Mouse (Mus musculus) embryonic stem cell, embryonic (primary cell): ENCODE data around the gene Ehd2.

ENCODE experiments used
- CTCF ChIA-PET, 4 experiments: fragments of 300-600 bp in 2 of 4; fragments of 350-600 bp in 2 of 4; sonication (Branson Sonifier 250); formaldehyde crosslinking; loops; one replicate each; lab custom pipeline; 2022; ENCODE audit warnings: inconsistent platforms in 2 of 4; lab: Charles Lee
- POLR2A ChIA-PET, 4 experiments: fragments of 300-600 bp in 2 of 4; fragments of 350-600 bp in 2 of 4; sonication (Branson Sonifier 250); formaldehyde crosslinking; loops; one replicate each; lab custom pipeline; 2022; ENCODE audit warnings: antibody characterized with exemption in 4 of 4, inconsistent platforms in 1 of 4; lab: Charles Lee

The Ehd2 gene

GRCm38 (mm10) chr7:15945211-15945610 lies 22.2 kb downstream of the Ehd2 start:
- ChIA-PET CTCF (interaction anchor here in 1 of 4 experiments (0.6 kb wide), 1 partner anchor 15 kb away, joined by 3 read pairs; no protein-coding TSS in a partner anchor), POLR2A (interaction anchor here (0.6 to 3.3 kb wide), 17 partner anchors 7 to 670 kb away, joined by 3 to 32 read pairs (median 4); partner anchors contain the start of genes Napa (in 2 of the 4), Selenow (in 2 of the 4), Arhgap35 (in 1 of the 4) and Ccdc9 (in 1 of the 4))

- POLR2A ChIA-PET: interaction anchor here in 3 of 4 experiments (0.8 to 3.3 kb wide), 15 partner anchors 8 to 212 kb away, joined by 3 to 32 read pairs (median 4); partner anchors contain the start of genes Ehd2 (in 2 of the 3), Napa (in 1 of the 3), Selenow (in 1 of the 3) and Slc8a2 (in 1 of the 3)
- CTCF ChIA-PET: interaction anchor here in 1 of 4 experiments (1.3 kb wide), 1 partner anchor 14 kb away, joined by 6 read pairs; no protein-coding TSS in a partner anchor
These were observed 23.1 kb downstream of the Ehd2 start for GRCm38 (mm10) chr7:15944311-15944710.

DNA sequence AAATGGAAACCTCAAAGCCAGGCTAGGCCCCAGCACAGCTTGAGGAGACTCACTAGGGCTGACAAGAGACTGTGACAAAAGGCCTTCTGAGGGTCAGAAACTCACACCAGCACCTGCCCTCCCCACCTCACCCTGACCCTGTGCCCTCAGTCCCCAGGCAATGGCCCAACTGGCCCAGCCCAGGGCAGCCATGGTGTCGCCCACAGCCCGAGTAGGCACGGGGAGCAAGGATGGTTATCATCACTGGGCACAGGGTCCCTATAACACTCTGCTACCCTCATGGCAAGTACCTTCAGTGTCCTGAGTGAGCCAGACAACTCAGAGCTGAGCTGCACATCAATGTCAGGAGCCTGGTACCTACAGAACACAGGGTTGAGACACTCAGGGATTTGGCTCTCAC lies 28.7 kb downstream of the Ehd2 start:
- POLR2A ChIA-PET: interaction anchor here (0.6 to 4.4 kb wide), 15 partner anchors 9 to 161 kb away, joined by 3 to 20 read pairs (median 4); partner anchors contain the start of genes Napa (in 1 of the 4) and Selenow (in 1 of the 4)
- CTCF ChIA-PET: interaction anchor here in 3 of 4 experiments (0.9 to 1.5 kb wide), 5 partner anchors 9 to 34 kb away, joined by 3 to 6 read pairs (median 4); partner anchors contain the start of gene Ehd2 (in 1 of the 3)

GRCm38 (mm10) chr7:15937491-15937890 lies 29.9 kb downstream of the Ehd2 start:
- POLR2A ChIA-PET: interaction anchor here in 3 of 4 experiments (0.7 to 4.4 kb wide), 18 partner anchors 8 to 192 kb away, joined by 3 to 20 read pairs (median 4); partner anchors contain the start of genes Ehd2 (in 1 of the 3), Nop53 (in 1 of the 3), Selenow (in 1 of the 3) and Slc8a2 (in 1 of the 3)

DNA sequence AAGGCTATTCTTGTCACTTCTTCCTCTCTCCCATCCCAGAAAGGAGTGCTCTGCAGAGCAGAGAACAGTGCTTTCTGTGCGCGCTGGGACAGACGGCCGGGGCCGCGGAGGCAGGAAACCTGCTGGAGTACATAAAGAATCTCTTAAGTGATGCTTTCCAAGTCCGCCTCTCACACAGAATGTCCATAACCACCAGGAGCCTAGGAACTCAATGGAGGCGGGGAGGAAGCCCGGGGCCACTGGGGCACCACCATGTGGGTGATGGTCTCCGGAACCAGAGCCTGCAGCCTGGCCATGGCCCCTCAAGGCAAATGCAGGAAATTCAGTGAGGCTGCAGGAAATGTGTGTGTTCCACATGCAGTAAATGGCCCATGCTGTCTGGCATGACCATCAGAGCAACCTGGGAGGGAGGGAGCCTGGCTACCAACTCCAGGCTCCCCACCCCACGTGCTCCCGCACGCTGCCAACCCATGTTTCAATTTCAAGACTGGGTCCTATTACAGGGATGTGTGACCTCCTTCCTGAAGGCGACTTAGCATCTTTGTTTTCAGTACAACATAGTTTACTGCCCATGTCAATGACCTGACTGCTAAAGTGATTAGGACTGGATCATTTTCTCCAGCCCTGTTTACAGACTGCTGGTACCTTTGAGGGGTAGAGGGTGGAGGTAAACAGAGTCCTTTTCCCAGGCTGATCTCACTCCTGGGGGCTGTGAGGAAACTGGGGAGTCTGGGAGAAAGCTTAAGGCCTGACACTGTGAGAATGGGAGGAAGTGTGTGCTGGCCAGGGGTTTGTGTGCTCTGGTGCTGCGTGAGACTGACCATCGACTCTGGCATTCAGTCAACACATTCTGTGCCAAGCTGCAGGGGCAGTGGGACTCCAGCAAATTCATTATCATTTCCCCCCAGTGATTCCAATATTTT lies 33.7 kb downstream of the Ehd2 start:
- ChIA-PET POLR2A (interaction anchor here (0.5 to 3.0 kb wide), 11 partner anchors 8 to 196 kb away, joined by 3 to 32 read pairs (median 3); partner anchors contain the start of genes Nop53 (in 1 of the 4), Selenow (in 1 of the 4) and Slc8a2 (in 1 of the 4)), CTCF (interaction anchor here in 2 of 4 experiments (0.7 to 0.8 kb wide), 2 partner anchors 22 kb away, joined by 3 to 4 read pairs; no protein-coding TSS in a partner anchor)

More at GRCm38 (mm10) chr7:15937491-15937890, 29.9 kb downstream of the Ehd2 start:
- CTCF ChIA-PET: interaction anchor here (0.6 to 1.5 kb wide), 7 partner anchors 11 to 295 kb away, joined by 3 to 6 read pairs (median 3); partner anchors contain the start of gene Ehd2 (in 1 of the 4)

DNA sequence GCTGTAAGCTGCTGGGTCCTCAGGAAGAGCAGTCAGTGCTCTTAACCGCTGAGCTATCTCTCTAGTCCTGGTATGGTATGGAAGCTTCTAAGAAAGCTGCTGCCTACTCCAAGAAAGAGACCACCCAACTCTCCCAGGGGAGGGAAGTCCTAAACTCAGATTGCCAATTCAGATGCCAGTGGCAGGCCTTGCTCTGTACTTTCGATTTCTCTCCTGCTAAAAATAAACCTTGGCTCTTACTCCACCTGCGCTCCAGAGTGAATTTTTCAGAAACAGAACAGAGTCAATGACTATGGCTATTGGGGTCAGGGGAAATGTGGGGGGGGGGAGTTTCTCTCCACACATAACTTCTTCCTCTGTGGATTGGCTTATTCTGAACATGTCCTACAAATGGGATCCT lies 35.7 kb downstream of the Ehd2 start:
- ChIA-PET POLR2A (interaction anchor here in 2 of 4 experiments (1.0 to 2.0 kb wide), 4 partner anchors 8 to 14 kb away, joined by 3 to 6 read pairs (median 4); partner anchors contain the start of gene Nop53 (in 2 of the 2)), CTCF (interaction anchor here (0.6 to 2.6 kb wide), 7 partner anchors 12 to 342 kb away, joined by 3 to 13 read pairs (median 4); partner anchors contain the start of genes Ehd2 (in 2 of the 4), Dhx34 (in 1 of the 4) and Inafm1 (in 1 of the 4))

- POLR2A ChIA-PET: interaction anchor here in 3 of 4 experiments (0.6 to 1.7 kb wide), 11 partner anchors 9 to 433 kb away, joined by 3 to 6 read pairs (median 3); partner anchors contain the start of gene Dhx34 (in 1 of the 3)
- CTCF ChIA-PET: interaction anchor here (0.6 to 2.6 kb wide), 30 partner anchors 8 to 1235 kb away, joined by 3 to 16 read pairs (median 4); partner anchors contain the start of genes Ehd2 (in 3 of the 4), Meis3 (in 1 of the 4), Napa (in 1 of the 4) and Slc8a2 (in 1 of the 4)
These were observed 36.8 kb downstream of the Ehd2 start for GRCm38 (mm10) chr7:15930543-15930942.

- ChIA-PET POLR2A (interaction anchor here in 3 of 4 experiments (0.9 to 1.7 kb wide), 9 partner anchors 9 to 292 kb away, joined by 3 to 6 read pairs (median 4); partner anchors contain the start of genes Dhx34 (in 1 of the 3) and Napa (in 1 of the 3)), CTCF (interaction anchor here (0.5 to 2.6 kb wide), 30 partner anchors 8 to 333 kb away, joined by 3 to 19 read pairs (median 4); partner anchors contain the start of genes Ehd2 (in 2 of the 4), Meis3 (in 1 of the 4), Napa (in 1 of the 4) and Slc8a2 (in 1 of the 4))
These were observed 37.5 kb downstream of the Ehd2 start for GRCm38 (mm10) chr7:15929910-15930309.

DNA sequence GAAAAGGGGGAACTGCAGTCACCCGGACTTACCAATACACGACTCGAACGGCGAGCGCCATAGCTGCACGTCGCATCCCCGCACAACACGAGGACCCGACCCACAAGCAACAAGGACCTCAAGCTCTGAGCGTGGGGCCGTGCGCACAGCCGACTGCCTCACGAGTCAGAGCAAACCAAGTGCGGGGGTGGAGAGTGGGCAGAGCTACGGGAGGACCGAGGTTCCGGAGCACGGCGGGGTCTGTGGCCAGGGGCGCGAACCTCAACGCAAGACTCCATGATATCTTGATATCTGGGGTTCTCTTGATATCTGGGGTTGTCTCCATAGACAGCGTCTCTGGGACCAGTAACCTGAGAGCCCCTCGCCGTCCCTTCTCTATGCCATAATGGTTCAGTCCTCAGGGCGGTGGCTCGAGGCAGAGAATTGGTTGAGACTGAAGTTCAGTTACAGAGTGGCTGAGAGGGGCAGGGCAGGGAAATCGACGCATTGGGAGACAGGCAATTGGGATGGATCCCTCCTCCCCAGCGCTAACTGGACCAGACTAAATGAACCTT lies 45.1 kb downstream of the Ehd2 start, which contains the start of gene Selenow:
Gene Selenow, minus strand, starts transcription at position 183 of the 554 bp plus-strand sequence.
- CTCF ChIA-PET: interaction anchor here in 3 of 4 experiments (0.5 to 1.8 kb wide), 6 partner anchors 9 to 207 kb away, joined by 3 to 10 read pairs (median 3); partner anchors contain the start of gene Slc8a2 (in 1 of the 3)

GRCm38 (mm10) chr7:15921796-15922195 lies 45.6 kb downstream of the Ehd2 start:
- POLR2A ChIA-PET: interaction anchor here (0.5 to 2.5 kb wide), 27 partner anchors 8 to 364 kb away, joined by 3 to 13 read pairs (median 4); partner anchors contain the start of genes Nop53 (in 2 of the 4), Ccdc9 (in 1 of the 4) and Napa (in 1 of the 4)

More for the DNA sequence above, 45.1 kb downstream of the Ehd2 start, which contains the start of gene Selenow:
- POLR2A ChIA-PET: interaction anchor here (0.7 to 2.5 kb wide), 27 partner anchors 9 to 364 kb away, joined by 3 to 13 read pairs (median 4); partner anchors contain the start of genes Nop53 (in 2 of the 4), Ccdc9 (in 1 of the 4), Inafm1 (in 1 of the 4) and Napa (in 1 of the 4)

GRCm38 (mm10) chr7:15920645-15921190 lies 46.6 kb downstream of the Ehd2 start:
- POLR2A ChIA-PET: interaction anchor here in 2 of 4 experiments (1.0 to 2.5 kb wide), 11 partner anchors 9 to 365 kb away, joined by 3 to 13 read pairs (median 4); partner anchors contain the start of genes Ccdc9 (in 1 of the 2) and Nop53 (in 1 of the 2)

More at GRCm38 (mm10) chr7:15921796-15922195, 45.6 kb downstream of the Ehd2 start:
- CTCF ChIA-PET: interaction anchor here in 3 of 4 experiments (0.5 to 1.8 kb wide), 6 partner anchors 8 to 208 kb away, joined by 3 to 10 read pairs (median 3); partner anchors contain the start of gene Slc8a2 (in 1 of the 3)

DNA sequence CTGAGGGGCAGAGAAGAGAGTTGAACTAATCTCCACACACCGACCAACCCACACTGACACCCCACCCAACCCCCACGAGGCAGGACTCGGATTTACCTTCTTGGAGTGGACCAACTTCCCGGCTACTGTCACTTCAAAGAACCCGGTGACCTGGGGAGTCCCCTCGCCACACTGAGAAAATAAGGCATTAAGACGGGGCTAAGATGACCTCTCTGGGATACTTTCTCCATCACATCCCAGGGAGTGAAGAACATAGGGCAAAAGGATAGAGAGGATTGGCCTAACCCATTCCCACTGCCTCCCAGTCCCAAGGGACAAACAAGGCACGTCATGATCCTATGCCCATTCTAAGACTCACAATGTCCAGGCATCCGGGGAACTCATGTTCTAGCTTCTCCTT lies 47.4 kb downstream of the Ehd2 start:
- POLR2A ChIA-PET: interaction anchor here in 2 of 4 experiments (0.5 to 2.2 kb wide), 5 partner anchors 8 to 55 kb away, joined by 3 to 6 read pairs (median 4); no protein-coding TSS in a partner anchor

More at GRCm38 (mm10) chr7:15920645-15921190, 46.6 kb downstream of the Ehd2 start:
- CTCF ChIA-PET: interaction anchor here in 3 of 4 experiments (0.6 to 1.8 kb wide), 6 partner anchors 8 to 345 kb away, joined by 3 to 10 read pairs (median 3); no protein-coding TSS in a partner anchor

GRCm38 (mm10) chr7:15918371-15918770 lies 49.0 kb downstream of the Ehd2 start:
- ChIA-PET POLR2A (interaction anchor here in 2 of 4 experiments (0.8 to 1.6 kb wide), 3 partner anchors 10 to 126 kb away, joined by 3 read pairs; no protein-coding TSS in a partner anchor), CTCF (interaction anchor here in 1 of 4 experiments (1.1 to 1.4 kb wide), 2 partner anchors 30 to 34 kb away, joined by 3 to 4 read pairs; no protein-coding TSS in a partner anchor)

More for the DNA sequence above, 47.4 kb downstream of the Ehd2 start:
- CTCF ChIA-PET: no interaction called here

GRCm38 (mm10) chr7:15916996-15917395 lies 50.4 kb downstream of the Ehd2 start:
- ChIA-PET POLR2A (interaction anchor here in 1 of 4 experiments (1.3 kb wide), 1 partner anchor 9 kb away, joined by 3 read pairs; no protein-coding TSS in a partner anchor), CTCF (interaction anchor here in 1 of 4 experiments (0.7 kb wide), 1 partner anchor 1115 kb away, joined by 3 read pairs; no protein-coding TSS in a partner anchor)

GRCm38 (mm10) chr7:15916134-15916723 lies 51.1 kb downstream of the Ehd2 start:
- ChIA-PET POLR2A (interaction anchor here in 1 of 4 experiments (1.3 to 1.4 kb wide), 2 partner anchors 9 to 20 kb away, joined by 3 to 4 read pairs; no protein-coding TSS in a partner anchor), CTCF (interaction anchor here in 1 of 4 experiments (0.6 kb wide), 1 partner anchor 77 kb away, joined by 3 read pairs; the partner anchor contains the start of gene Obox6)
